Mouse (Mus musculus) heart, embryonic 15.5 days (tissue): ENCODE data around the gene Wt1. TPM values are rescaled to one million over a fixed set of nuclear protein-coding genes. Genes with fewer than 3 reads are reported as not detected.

Experiments
- polyA plus RNA-seq: library from polyadenylated mRNA; unstranded; fragments of >200 nt; fragmentation: Nextera tagmentation; extraction: Ambion mirVana; gene quantifications from 2 replicates; pipeline ENCODE4 v1.2.1, GENCODE M21; 2015

The Wt1 gene
- polyA plus RNA-seq, 1 experiment from 2014 or later = 21.9 TPM

Other genes with a start within 250 kb of the Wt1 start
- 181 and 194 TPM in 2 replicates for gene Eif3m, start 109.4 kb upstream of the Wt1 start, polyA plus RNA-seq
- gene Gm11060, start 34.5 kb upstream of the Wt1 start, polyA plus RNA-seq = not detected in 2 replicates
- 0.72 and 0.87 TPM in 2 replicates for gene Them7, start 97.8 kb downstream of the Wt1 start, polyA plus RNA-seq